Mouse (Mus musculus) liver, embryonic 15.5 days (tissue): ENCODE measurements around the gene Myg1. TPM values are rescaled to one million over a fixed set of nuclear protein-coding genes. Genes with fewer than 3 reads are reported as not detected.

Source experiments
- ATAC-seq: fragments of 200-750 bp; cut with Nextera tagmentation; 2 replicates; pipeline ENCODE4 v1.8.0; 2017; ENCODE audit warnings: moderate number of reproducible peaks, mild to moderate bottlenecking, moderate library complexity; ENCODE audit not compliant: insufficient read depth
- H3K27ac ChIP-seq: fragments of 300-500 bp; sonication (generic); replicated peaks from 2 replicates; pipeline ENCODE4 v1.5.1; 2015; ENCODE audit warnings: mild to moderate bottlenecking, inconsistent platforms
- H3K27me3 ChIP-seq: fragments of 300-500 bp; sonication (generic); 2 replicates; pipeline ENCODE4 v1.6.1; 2015; ENCODE audit warnings: mild to moderate bottlenecking, inconsistent platforms
- H3K36me3 ChIP-seq: fragments of 300-500 bp; sonication (generic); replicated peaks from 2 replicates; pipeline ENCODE4 v1.6.1; 2015; ENCODE audit warnings: moderate library complexity, mild to moderate bottlenecking, inconsistent platforms
- H3K4me1 ChIP-seq: fragments of 300-500 bp; sonication (generic); replicated peaks from 2 replicates; pipeline ENCODE4 v1.6.1; 2015; ENCODE audit warnings: inconsistent platforms
- H3K4me2 ChIP-seq: fragments of 300-500 bp; sonication (generic); 2 replicates; pipeline ENCODE4 v1.6.1; 2015; ENCODE audit warnings: moderate library complexity, mild to moderate bottlenecking, inconsistent platforms
- H3K4me3 ChIP-seq: fragments of 300-500 bp; sonication (generic); replicated peaks from 2 replicates; pipeline ENCODE4 v1.5.1; 2015; ENCODE audit warnings: mild to moderate bottlenecking, inconsistent platforms
- H3K9ac ChIP-seq: fragments of 300-500 bp; sonication (generic); 2 replicates; pipeline ENCODE4 v1.6.1; 2015; ENCODE audit warnings: moderate library complexity, mild to moderate bottlenecking, inconsistent platforms
- H3K9me3 ChIP-seq: fragments of 300-500 bp; sonication (generic); replicated peaks from 2 replicates; pipeline ENCODE4 v1.6.1; 2016; ENCODE audit warnings: inconsistent platforms
- WGBS: fragments of 180-500 bp; shearing (Covaris S2); methylation state at CpG from one replicate; pipeline ENCODE4 v1.1.7; 2015; ENCODE audit warnings: mixed read lengths; ENCODE audit not compliant: insufficient replicate concordance; 5-methylcytosine and 5-hydroxymethylcytosine counted together
- polyA plus RNA-seq: library from polyadenylated mRNA; unstranded; fragments of >200 nt; fragmentation: Nextera tagmentation; extraction: Ambion mirVana; gene quantifications from 2 replicates; pipeline ENCODE4 v1.2.1, GENCODE M21; 2015

Gene Myg1
- polyA plus RNA-seq, 1 experiment from 2014 or later: 40.1 TPM

- no peak for ATAC-seq
- H3K4me1 ChIP-seq: peaks cover 12% of the 10 kb centered on the region; the same call in 1 of the 2 replicates
- H3K4me2 ChIP-seq: peak overlapping the region; percentile 48
- H3K27me3 ChIP-seq: peaks cover 96% of the 10 kb centered on the region
- H3K9ac ChIP-seq: no peak overlapping the region
- no peaks in the 10 kb centered on the region for H3K9me3 ChIP-seq
- no peak overlapping the region for H3K27ac ChIP-seq
- no peak overlapping the region for H3K4me3 ChIP-seq
- 6% methylated on average over 14 of the region's 14 CpGs for WGBS
- no peaks in the 10 kb centered on the region for H3K36me3 ChIP-seq
Measured at GRCm38 (mm10) chr15:102362648-102363047, 31.1 kb downstream of the Myg1 start.

- Histone ChIP-seq H3K4me1 (peaks cover 6% of the 10 kb centered on the region; the same call in 1 of the 2 replicates), H3K9ac (no peak overlapping the region), H3K27ac (no peak overlapping the region), H3K36me3 (no peaks in the 10 kb centered on the region), H3K9me3 (no peaks in the 10 kb centered on the region), H3K4me2 (no peak overlapping the region), H3K27me3 (peaks cover 94% of the 10 kb centered on the region), H3K4me3 (no peak overlapping the region)
- WGBS: 62% methylated on average over 1 of the region's 1 CpGs
- ATAC-seq: no peak
Measured at GRCm38 (mm10) chr15:102364678-102365077, 33.2 kb downstream of the Myg1 start.

GRCm38 (mm10) chr15:102366238-102366637 is 34.7 kb downstream of the Myg1 start:
- peaks cover 9% of the 10 kb centered on the region; the same call in 1 of the 2 replicates for H3K4me1 ChIP-seq
- peaks cover 94% of the 10 kb centered on the region for H3K27me3 ChIP-seq
- no peak overlapping the region for H3K4me3 ChIP-seq
- H3K27ac ChIP-seq: no peak overlapping the region
- 0 out of 2 replicates have a peak overlapping the region, but pooled peaks have one; percentile 20 for H3K4me2 ChIP-seq
- H3K9ac ChIP-seq: no peak overlapping the region; the same call in 1 of the 2 replicates
- 22% methylated on average over 7 of the region's 7 CpGs for WGBS
- ATAC-seq: no peak
- H3K36me3 ChIP-seq: no peaks in the 10 kb centered on the region
- no peaks in the 10 kb centered on the region for H3K9me3 ChIP-seq

GRCm38 (mm10) chr15:102366733-102367344 is 35.3 kb downstream of the Myg1 start, which contains the start of gene Sp7:
Gene Sp7, minus strand, starts transcription at chr15:102367182.
- peaks cover 9% of the 10 kb centered on the region; the same call in 1 of the 2 replicates for H3K4me1 ChIP-seq
- peak within 1 kb of the TSS; percentile 20 for H3K4me2 ChIP-seq
- peaks cover 97% of the 10 kb centered on the region for H3K27me3 ChIP-seq
- H3K9me3 ChIP-seq: no peaks in the 10 kb centered on the region
- no peaks in the 10 kb centered on the region for H3K36me3 ChIP-seq
- no peak within 1 kb of the TSS for H3K27ac ChIP-seq
- 8% methylated on average over 15 of the region's 15 CpGs for WGBS
- ATAC-seq: no peak
- H3K4me3 ChIP-seq: no peak within 1 kb of the TSS
- no peak within 1 kb of the TSS; the same call in 1 of the 2 replicates for H3K9ac ChIP-seq

GRCm38 (mm10) chr15:102369972-102370371 is 38.5 kb downstream of the Myg1 start:
- WGBS: 13% methylated on average over 13 of the region's 13 CpGs
- no peaks in the 10 kb centered on the region for H3K9me3 ChIP-seq
- no peak for ATAC-seq
- H3K4me1 ChIP-seq: peaks cover 3% of the 10 kb centered on the region; the same call in 1 of the 2 replicates
- no peak overlapping the region for H3K27ac ChIP-seq
- H3K9ac ChIP-seq: no peak overlapping the region
- peaks cover 85% of the 10 kb centered on the region for H3K27me3 ChIP-seq
- H3K36me3 ChIP-seq: no peaks in the 10 kb centered on the region
- no peak overlapping the region for H3K4me3 ChIP-seq
- no peak overlapping the region for H3K4me2 ChIP-seq

- Histone ChIP-seq H3K4me1 (peaks cover 3% of the 10 kb centered on the region; the same call in 1 of the 2 replicates), H3K27me3 (peaks cover 85% of the 10 kb centered on the region), H3K27ac (no peak overlapping the region), H3K4me3 (no peak overlapping the region), H3K36me3 (no peaks in the 10 kb centered on the region), H3K9ac (no peak overlapping the region), H3K4me2 (no peak overlapping the region), H3K9me3 (no peaks in the 10 kb centered on the region)
- ATAC-seq: no peak
- 17% methylated on average over 10 of the region's 10 CpGs for WGBS
Measured at GRCm38 (mm10) chr15:102370727-102371126, 39.2 kb downstream of the Myg1 start.

GRCm38 (mm10) chr15:102376453-102377162 is 45.1 kb downstream of the Myg1 start:
- peak overlapping the region; percentile 64 for H3K4me3 ChIP-seq
- peak overlapping the region; percentile 94 for H3K4me2 ChIP-seq
- peaks cover 25% of the 10 kb centered on the region for H3K4me1 ChIP-seq
- peaks cover 54% of the 10 kb centered on the region for H3K27me3 ChIP-seq
- H3K27ac ChIP-seq: peak overlapping the region; percentile 3; the same call in 1 of the 2 replicates
- ATAC-seq: peak; percentile 89
- no peaks in the 10 kb centered on the region for H3K9me3 ChIP-seq
- 1% methylated on average over 42 of the region's 43 CpGs for WGBS
- no peaks in the 10 kb centered on the region for H3K36me3 ChIP-seq
- peak overlapping the region; percentile 54 for H3K9ac ChIP-seq

- peak overlapping the region; percentile 64 for H3K4me3 ChIP-seq
- peak overlapping the region; percentile 3; the same call in 1 of the 2 replicates for H3K27ac ChIP-seq
- peak; percentile 72 for ATAC-seq
Measured at GRCm38 (mm10) chr15:102377163-102377543, 45.6 kb downstream of the Myg1 start.

GRCm38 (mm10) chr15:102377810-102378262 is 46.3 kb downstream of the Myg1 start:
- no peak overlapping the region for H3K9ac ChIP-seq
- 0 out of 2 replicates have a peak overlapping the region, but pooled peaks have one; percentile 64 for H3K4me3 ChIP-seq
- peak overlapping the region; percentile 94 for H3K4me2 ChIP-seq
- peaks cover 45% of the 10 kb centered on the region for H3K27me3 ChIP-seq
- no peaks in the 10 kb centered on the region for H3K9me3 ChIP-seq
- peaks cover 25% of the 10 kb centered on the region for H3K4me1 ChIP-seq
- H3K27ac ChIP-seq: no peak overlapping the region; the same call in 1 of the 2 replicates
- H3K36me3 ChIP-seq: no peaks in the 10 kb centered on the region
- ATAC-seq: no peak
- 6% methylated on average over 10 of the region's 10 CpGs for WGBS

More at GRCm38 (mm10) chr15:102377163-102377543, 45.6 kb downstream of the Myg1 start:
- Histone ChIP-seq H3K4me2 (peak overlapping the region; percentile 94), H3K27me3 (peaks cover 49% of the 10 kb centered on the region), H3K9me3 (no peaks in the 10 kb centered on the region), H3K9ac (peak overlapping the region; percentile 54), H3K4me1 (peaks cover 25% of the 10 kb centered on the region), H3K36me3 (no peaks in the 10 kb centered on the region)
- 0% methylated on average over 7 of the region's 7 CpGs for WGBS

- peaks cover 17% of the 10 kb centered on the region for H3K27me3 ChIP-seq
- no peak overlapping the region for H3K27ac ChIP-seq
- H3K36me3 ChIP-seq: no peaks in the 10 kb centered on the region
- H3K4me3 ChIP-seq: no peak overlapping the region
- H3K9ac ChIP-seq: no peak overlapping the region
- H3K4me1 ChIP-seq: peaks cover 20% of the 10 kb centered on the region
- no peak for ATAC-seq
- H3K9me3 ChIP-seq: no peaks in the 10 kb centered on the region
- WGBS: under 1% methylated on average over 7 of the region's 7 CpGs
- no peak overlapping the region for H3K4me2 ChIP-seq
Measured at GRCm38 (mm10) chr15:102381575-102381974, 50.1 kb downstream of the Myg1 start.

- ATAC-seq: no peak
- Histone ChIP-seq H3K36me3 (no peaks in the 10 kb centered on the region), H3K4me2 (no peak overlapping the region), H3K4me1 (peaks cover 8% of the 10 kb centered on the region), H3K9me3 (no peaks in the 10 kb centered on the region), H3K9ac (no peak overlapping the region), H3K4me3 (no peak overlapping the region), H3K27me3 (peaks cover 5% of the 10 kb centered on the region; the same call in 1 of the 2 replicates), H3K27ac (no peak overlapping the region)
- WGBS: 48% methylated on average over 6 of the region's 6 CpGs
Measured at GRCm38 (mm10) chr15:102383671-102384070, 52.2 kb downstream of the Myg1 start.
